Mouse (Mus musculus): ENCODE results near the gene Serpini1. TPM values are rescaled to one million over a fixed set of nuclear protein-coding genes. Genes with fewer than 3 reads are reported as not detected.

Gene Serpini1
- polyA plus RNA-seq, 1 experiment from 2014 or later, result 5.8 TPM

- 83% methylated on average over 7 of the region's 7 CpGs for WGBS
- H3K9me3 ChIP-seq (ENCODE audit: control insufficient read depth, low read length), result no peaks in the 10 kb centered on the region
- DNase-seq (ENCODE audit: low spot score), result no peak
- ATAC-seq (ENCODE audit: insufficient number of reproducible peaks, low FRiP score, low TSS enrichment, low read depth), result no peak
- no peak overlapping the region for H3K4me2 ChIP-seq (ENCODE audit: low read depth, severe bottlenecking)
- H3K9ac ChIP-seq (ENCODE audit: low read length), result no peak overlapping the region
- no peaks in the 10 kb centered on the region for H3K27me3 ChIP-seq (ENCODE audit: control insufficient read depth, insufficient read depth, low read length)
- H3K27ac ChIP-seq (replicated peaks; ENCODE audit: low read depth, low read length), result no peak overlapping the region
- no peaks in the 10 kb centered on the region for H3K4me1 ChIP-seq (ENCODE audit: control insufficient read depth, insufficient read depth, low read length)
- H3K36me3 ChIP-seq (ENCODE audit: control insufficient read depth, insufficient read depth, low read length), result no peaks in the 10 kb centered on the region
- H3K4me3 ChIP-seq (ENCODE audit: low read depth, low read length), result no peak overlapping the region
Observed at GRCm38 (mm10) chr3:75611019-75611418, 53.7 kb downstream of the Serpini1 start.

- ATAC-seq (ENCODE audit: insufficient number of reproducible peaks, low FRiP score, low TSS enrichment, low read depth), result no peak
- no peak for DNase-seq (ENCODE audit: low spot score)
- Histone ChIP-seq H3K9me3 (ENCODE audit: control insufficient read depth, low read length) (no peaks in the 10 kb centered on the region), H3K4me1 (ENCODE audit: control insufficient read depth, insufficient read depth, low read length) (no peaks in the 10 kb centered on the region), H3K4me3 (ENCODE audit: low read depth, low read length) (no peak overlapping the region), H3K27ac (replicated peaks; ENCODE audit: low read depth, low read length) (no peak overlapping the region), H3K36me3 (ENCODE audit: control insufficient read depth, insufficient read depth, low read length) (no peaks in the 10 kb centered on the region), H3K27me3 (ENCODE audit: control insufficient read depth, insufficient read depth, low read length) (no peaks in the 10 kb centered on the region), H3K4me2 (ENCODE audit: low read depth, severe bottlenecking) (no peak overlapping the region), H3K9ac (ENCODE audit: low read length) (no peak overlapping the region)
- WGBS, result 84% methylated on average over 2 of the region's 2 CpGs
Observed at GRCm38 (mm10) chr3:75624627-75625026, 67.3 kb downstream of the Serpini1 start.

GRCm38 (mm10) chr3:75630988-75631615 is 73.8 kb downstream of the Serpini1 start:
- Histone ChIP-seq H3K9me3 (ENCODE audit: control insufficient read depth, low read length) (no peaks in the 10 kb centered on the region), H3K27me3 (ENCODE audit: control insufficient read depth, insufficient read depth, low read length) (no peaks in the 10 kb centered on the region), H3K9ac (ENCODE audit: low read length) (no peak overlapping the region), H3K27ac (replicated peaks; ENCODE audit: low read depth, low read length) (no peak overlapping the region), H3K4me1 (ENCODE audit: control insufficient read depth, insufficient read depth, low read length) (peaks cover 4% of the 10 kb centered on the region; the same call in 1 of the 2 replicates), H3K4me2 (ENCODE audit: low read depth, severe bottlenecking) (no peak overlapping the region), H3K4me3 (ENCODE audit: low read depth, low read length) (no peak overlapping the region), H3K36me3 (ENCODE audit: control insufficient read depth, insufficient read depth, low read length) (no peaks in the 10 kb centered on the region)
- ATAC-seq (ENCODE audit: insufficient number of reproducible peaks, low FRiP score, low TSS enrichment, low read depth) (no peak), DNase-seq (ENCODE audit: low spot score) (no peak)
- WGBS, result 69% methylated on average over 4 of the region's 4 CpGs

- Histone ChIP-seq H3K4me3 (ENCODE audit: low read depth, low read length) (no peak overlapping the region), H3K36me3 (ENCODE audit: control insufficient read depth, insufficient read depth, low read length) (no peaks in the 10 kb centered on the region), H3K4me2 (ENCODE audit: low read depth, severe bottlenecking) (no peak overlapping the region), H3K9ac (ENCODE audit: low read length) (no peak overlapping the region), H3K9me3 (ENCODE audit: control insufficient read depth, low read length) (no peaks in the 10 kb centered on the region), H3K27ac (replicated peaks; ENCODE audit: low read depth, low read length) (no peak overlapping the region), H3K27me3 (ENCODE audit: control insufficient read depth, insufficient read depth, low read length) (no peaks in the 10 kb centered on the region), H3K4me1 (ENCODE audit: control insufficient read depth, insufficient read depth, low read length) (peaks cover 4% of the 10 kb centered on the region; the same call in 1 of the 2 replicates)
- peak; percentile 67 for ATAC-seq (ENCODE audit: insufficient number of reproducible peaks, low FRiP score, low TSS enrichment, low read depth)
- no peak for DNase-seq (ENCODE audit: low spot score)
- WGBS, result 91% methylated on average over 1 of the region's 1 CpGs
Observed at GRCm38 (mm10) chr3:75633221-75633620, 75.9 kb downstream of the Serpini1 start.

GRCm38 (mm10) chr3:75633635-75634034 is 76.3 kb downstream of the Serpini1 start:
- ATAC-seq (ENCODE audit: insufficient number of reproducible peaks, low FRiP score, low TSS enrichment, low read depth), result no peak
- Histone ChIP-seq H3K27me3 (ENCODE audit: control insufficient read depth, insufficient read depth, low read length) (no peaks in the 10 kb centered on the region), H3K9ac (ENCODE audit: low read length) (no peak overlapping the region), H3K9me3 (ENCODE audit: control insufficient read depth, low read length) (no peaks in the 10 kb centered on the region), H3K4me3 (ENCODE audit: low read depth, low read length) (no peak overlapping the region), H3K4me2 (ENCODE audit: low read depth, severe bottlenecking) (no peak overlapping the region), H3K4me1 (ENCODE audit: control insufficient read depth, insufficient read depth, low read length) (peaks cover 4% of the 10 kb centered on the region; the same call in 1 of the 2 replicates), H3K27ac (replicated peaks; ENCODE audit: low read depth, low read length) (no peak overlapping the region), H3K36me3 (ENCODE audit: control insufficient read depth, insufficient read depth, low read length) (no peaks in the 10 kb centered on the region)
- no peak for DNase-seq (ENCODE audit: low spot score)
- WGBS, result 48% methylated on average over 4 of the region's 4 CpGs

GRCm38 (mm10) chr3:75635648-75636047 is 78.3 kb downstream of the Serpini1 start:
- Histone ChIP-seq H3K27ac (replicated peaks; ENCODE audit: low read depth, low read length) (no peak overlapping the region), H3K9ac (ENCODE audit: low read length) (no peak overlapping the region), H3K27me3 (ENCODE audit: control insufficient read depth, insufficient read depth, low read length) (no peaks in the 10 kb centered on the region), H3K4me1 (ENCODE audit: control insufficient read depth, insufficient read depth, low read length) (peaks cover 4% of the 10 kb centered on the region; the same call in 1 of the 2 replicates), H3K4me3 (ENCODE audit: low read depth, low read length) (no peak overlapping the region), H3K36me3 (ENCODE audit: control insufficient read depth, insufficient read depth, low read length) (no peaks in the 10 kb centered on the region), H3K9me3 (ENCODE audit: control insufficient read depth, low read length) (no peaks in the 10 kb centered on the region), H3K4me2 (ENCODE audit: low read depth, severe bottlenecking) (no peak overlapping the region)
- ATAC-seq (ENCODE audit: insufficient number of reproducible peaks, low FRiP score, low TSS enrichment, low read depth) (no peak), DNase-seq (ENCODE audit: low spot score) (no peak)
- 81% methylated on average over 1 of the region's 1 CpGs for WGBS

GRCm38 (mm10) chr3:75639546-75639945 is 82.2 kb downstream of the Serpini1 start:
- Histone ChIP-seq H3K27me3 (ENCODE audit: control insufficient read depth, insufficient read depth, low read length) (no peaks in the 10 kb centered on the region), H3K9me3 (ENCODE audit: control insufficient read depth, low read length) (no peaks in the 10 kb centered on the region), H3K36me3 (ENCODE audit: control insufficient read depth, insufficient read depth, low read length) (no peaks in the 10 kb centered on the region), H3K4me1 (ENCODE audit: control insufficient read depth, insufficient read depth, low read length) (no peaks in the 10 kb centered on the region), H3K9ac (ENCODE audit: low read length) (no peak overlapping the region), H3K4me3 (ENCODE audit: low read depth, low read length) (no peak overlapping the region), H3K4me2 (ENCODE audit: low read depth, severe bottlenecking) (no peak overlapping the region), H3K27ac (replicated peaks; ENCODE audit: low read depth, low read length) (no peak overlapping the region)
- WGBS, result 94% methylated on average over 1 of the region's 1 CpGs
- DNase-seq (ENCODE audit: low spot score), result no peak
- no peak for ATAC-seq (ENCODE audit: insufficient number of reproducible peaks, low FRiP score, low TSS enrichment, low read depth)

- DNase-seq (ENCODE audit: low spot score) (no peak), ATAC-seq (ENCODE audit: insufficient number of reproducible peaks, low FRiP score, low TSS enrichment, low read depth) (no peak)
- Histone ChIP-seq H3K4me2 (ENCODE audit: low read depth, severe bottlenecking) (no peak overlapping the region), H3K9me3 (ENCODE audit: control insufficient read depth, low read length) (no peaks in the 10 kb centered on the region), H3K27ac (replicated peaks; ENCODE audit: low read depth, low read length) (no peak overlapping the region), H3K9ac (ENCODE audit: low read length) (no peak overlapping the region), H3K4me1 (ENCODE audit: control insufficient read depth, insufficient read depth, low read length) (no peaks in the 10 kb centered on the region), H3K4me3 (ENCODE audit: low read depth, low read length) (no peak overlapping the region), H3K27me3 (ENCODE audit: control insufficient read depth, insufficient read depth, low read length) (no peaks in the 10 kb centered on the region), H3K36me3 (ENCODE audit: control insufficient read depth, insufficient read depth, low read length) (no peaks in the 10 kb centered on the region)
Observed at GRCm38 (mm10) chr3:75647542-75647941, 90.2 kb downstream of the Serpini1 start.

GRCm38 (mm10) chr3:75648226-75648625 is 90.9 kb downstream of the Serpini1 start:
- Histone ChIP-seq H3K4me3 (ENCODE audit: low read depth, low read length) (no peak overlapping the region), H3K36me3 (ENCODE audit: control insufficient read depth, insufficient read depth, low read length) (no peaks in the 10 kb centered on the region), H3K4me1 (ENCODE audit: control insufficient read depth, insufficient read depth, low read length) (no peaks in the 10 kb centered on the region), H3K27me3 (ENCODE audit: control insufficient read depth, insufficient read depth, low read length) (no peaks in the 10 kb centered on the region), H3K9me3 (ENCODE audit: control insufficient read depth, low read length) (no peaks in the 10 kb centered on the region), H3K4me2 (ENCODE audit: low read depth, severe bottlenecking) (no peak overlapping the region), H3K9ac (ENCODE audit: low read length) (no peak overlapping the region), H3K27ac (replicated peaks; ENCODE audit: low read depth, low read length) (no peak overlapping the region)
- ATAC-seq (ENCODE audit: insufficient number of reproducible peaks, low FRiP score, low TSS enrichment, low read depth) (no peak), DNase-seq (ENCODE audit: low spot score) (no peak)
- 83% methylated on average over 1 of the region's 1 CpGs for WGBS

Data from limb, embryonic 11.5 days (tissue).